Mouse (Mus musculus): ENCODE measurements around the gene Rapgef6.
"Not testable (repeated sequence)": the region's sequence is repeated elsewhere in the genome, so short reads cannot be mapped to it uniquely, and the experiment has no call there.

Gene Rapgef6

GRCm38 (mm10) chr11:54574741-54575140, 52.1 kb downstream of the Rapgef6 start:
- no peak for DNase-seq (ENCODE audit: low spot score)

- no peak for DNase-seq (ENCODE audit: low spot score)
These were observed 69.9 kb downstream of the Rapgef6 start for GRCm38 (mm10) chr11:54592585-54592984.

GRCm38 (mm10) chr11:54594049-54594448, 71.4 kb downstream of the Rapgef6 start:
- DNase-seq (ENCODE audit: low spot score), result no peak

- DNase-seq (ENCODE audit: low spot score), result no peak
These were observed 72.4 kb downstream of the Rapgef6 start for GRCm38 (mm10) chr11:54595053-54595452.

- no peak for DNase-seq (ENCODE audit: low spot score)
These were observed 73.4 kb downstream of the Rapgef6 start for GRCm38 (mm10) chr11:54595905-54596555.

GRCm38 (mm10) chr11:54597902-54598447, 75.3 kb downstream of the Rapgef6 start:
- no peak for DNase-seq (ENCODE audit: low spot score)

- DNase-seq (ENCODE audit: low spot score), result no peak
These were observed 78.5 kb downstream of the Rapgef6 start for GRCm38 (mm10) chr11:54601121-54601520.

GRCm38 (mm10) chr11:54602764-54603163, 80.1 kb downstream of the Rapgef6 start:
- DNase-seq (ENCODE audit: low spot score), result not testable (repeated sequence)

- no peak for DNase-seq (ENCODE audit: low spot score)
These were observed 81.8 kb downstream of the Rapgef6 start for GRCm38 (mm10) chr11:54604415-54604814.

- no peak for DNase-seq (ENCODE audit: low spot score)
These were observed 91.0 kb downstream of the Rapgef6 start for GRCm38 (mm10) chr11:54613628-54614027.

- no peak for DNase-seq (ENCODE audit: low spot score)
These were observed 91.9 kb downstream of the Rapgef6 start for GRCm38 (mm10) chr11:54614560-54614959.

GRCm38 (mm10) chr11:54618841-54619240, 96.2 kb downstream of the Rapgef6 start:
- no peak for DNase-seq (ENCODE audit: low spot score)

- no peak for DNase-seq (ENCODE audit: low spot score)
These were observed 99.1 kb downstream of the Rapgef6 start for GRCm38 (mm10) chr11:54621725-54622124.

GRCm38 (mm10) chr11:54626905-54627304, 104.3 kb downstream of the Rapgef6 start:
- DNase-seq (ENCODE audit: low spot score), result no peak

- DNase-seq (ENCODE audit: low spot score), result no peak
These were observed 123.8 kb downstream of the Rapgef6 start for GRCm38 (mm10) chr11:54646420-54646819.

- no peak for DNase-seq (ENCODE audit: low spot score)
These were observed 125.9 kb downstream of the Rapgef6 start for GRCm38 (mm10) chr11:54648573-54648972.

- DNase-seq (ENCODE audit: low spot score), result no peak
These were observed 132.8 kb downstream of the Rapgef6 start for GRCm38 (mm10) chr11:54655420-54655819.

GRCm38 (mm10) chr11:54673575-54674298, 151.1 kb downstream of the Rapgef6 start:
- no peak for DNase-seq (ENCODE audit: low spot score)

- no peak for DNase-seq (ENCODE audit: low spot score)
These were observed 153.3 kb downstream of the Rapgef6 start for GRCm38 (mm10) chr11:54675792-54676489.

GRCm38 (mm10) chr11:54679141-54679540, 156.5 kb downstream of the Rapgef6 start:
- no peak for DNase-seq (ENCODE audit: low spot score)

GRCm38 (mm10) chr11:54684831-54685230, 162.2 kb downstream of the Rapgef6 start:
- DNase-seq (ENCODE audit: low spot score), result no peak

- no peak for DNase-seq (ENCODE audit: low spot score)
These were observed 167.5 kb downstream of the Rapgef6 start for GRCm38 (mm10) chr11:54690171-54690570.

GRCm38 (mm10) chr11:54691179-54691578, 168.5 kb downstream of the Rapgef6 start:
- no peak for DNase-seq (ENCODE audit: low spot score)

Measured in spleen, adult 12 weeks (tissue).